Mouse (Mus musculus) heart, adult 2 months (tissue): ENCODE results near the gene Gm15517.

ENCODE experiments used
- CTCF ChIP-seq: fragments of 200-600 bp; IDR thresholded peaks from 2 replicates; pipeline ENCODE4 v1.8.1; 2022; ENCODE audit warnings: antibody characterized with exemption, mild to moderate bottlenecking, moderate library complexity
- POLR2A ChIP-seq: fragments of 200-500 bp; IDR thresholded peaks from 2 replicates; pipeline ENCODE4 v1.6.1; 2011; ENCODE audit warnings: mild to moderate bottlenecking, low read depth, low read length, control low read depth; ENCODE audit not compliant: insufficient read depth

DNA sequence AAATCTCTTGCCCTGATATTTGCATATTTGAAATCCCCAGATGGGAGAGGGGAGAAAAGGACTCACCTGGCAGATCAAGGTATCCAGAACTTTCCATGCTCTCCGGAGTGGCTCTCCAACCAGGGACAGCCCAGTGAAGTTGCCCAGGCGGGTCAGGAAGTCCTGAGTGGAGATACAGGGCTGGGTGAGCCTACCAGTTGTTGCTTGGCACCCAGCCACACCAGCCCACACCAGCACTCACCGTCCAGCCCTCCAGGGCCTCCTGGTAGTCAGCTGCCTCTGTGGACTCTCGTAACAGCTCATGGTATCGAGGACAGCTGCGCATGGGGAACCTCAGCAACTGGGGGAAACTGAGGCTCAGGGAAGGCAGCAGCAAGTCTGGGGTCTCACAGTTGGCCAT is 6.3 kb upstream of the Gm15517 start:
- TF ChIP-seq POLR2A (no peak), CTCF (no peak)
